Mouse (Mus musculus): ENCODE measurements around the gene Prkcg.
A peak's percentile ranks its signal among the peaks of the same experiment; 100 is the strongest.
"Not testable (repeated sequence)": the region's sequence is repeated elsewhere in the genome, so short reads cannot be mapped to it uniquely, and the experiment has no call there.

Prkcg gene

DNA sequence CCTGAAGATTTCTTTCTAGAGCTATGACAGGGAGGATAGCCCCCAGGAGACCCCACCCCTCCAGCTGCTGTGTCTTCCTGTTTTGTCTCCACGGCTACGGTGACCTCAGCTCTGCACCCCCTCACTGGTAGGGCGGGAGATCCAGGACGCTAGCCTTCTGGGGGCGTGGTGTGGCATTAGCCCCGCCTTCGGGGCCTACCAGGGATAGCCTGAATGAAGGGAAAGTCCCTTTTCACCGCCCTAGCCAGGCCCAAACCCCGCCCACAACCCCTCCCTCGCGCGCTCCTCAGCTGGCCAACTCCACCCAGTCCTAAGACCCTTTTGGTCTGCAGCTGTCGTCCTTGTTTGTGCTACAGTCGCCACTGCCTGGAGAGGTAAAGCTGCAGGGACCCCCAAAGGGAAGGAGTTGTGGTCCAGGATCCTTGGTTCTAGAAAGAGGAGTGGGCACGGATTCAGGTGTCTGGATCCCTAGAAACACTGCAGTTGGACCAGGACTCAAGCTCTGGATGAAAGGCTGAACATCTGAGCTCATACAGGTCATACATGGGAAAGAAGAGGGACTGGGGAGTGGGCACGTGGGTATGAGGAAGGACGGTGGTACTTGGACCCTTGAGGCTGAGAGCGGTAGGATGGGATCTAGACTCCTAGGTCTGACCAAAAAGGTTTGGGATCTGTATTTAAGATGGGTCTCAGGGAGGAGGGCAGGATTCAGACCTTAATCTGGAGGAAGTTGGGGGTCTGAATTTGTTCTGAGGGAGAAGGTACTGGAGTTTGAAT is 1.5 kb downstream of the Prkcg start:
- peak; percentile 83 for DNase-seq (ENCODE audit: low spot score)

GRCm38 (mm10) chr7:3291197-3291596 is 2.2 kb downstream of the Prkcg start:
- DNase-seq (ENCODE audit: low spot score) = no peak

DNA sequence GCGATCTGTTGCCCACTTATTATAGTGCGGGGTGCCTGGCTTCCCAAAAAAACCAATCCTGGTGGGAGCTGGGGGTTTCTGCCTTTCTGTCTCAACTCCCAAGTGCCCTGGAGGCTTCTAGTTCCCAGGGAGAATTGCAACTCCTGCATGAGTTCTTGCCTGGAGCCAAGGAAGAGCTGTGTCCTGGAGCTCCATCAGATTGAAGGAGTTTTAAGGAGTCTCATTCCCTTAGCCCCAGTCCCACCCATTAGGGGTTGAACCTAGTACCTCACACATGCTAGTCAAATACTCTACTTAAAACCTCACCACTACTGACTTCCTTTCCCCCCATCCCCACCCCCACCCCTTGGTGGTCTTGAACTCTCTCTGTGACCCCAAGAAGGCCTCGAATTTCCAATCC is 2.8 kb downstream of the Prkcg start:
- no peak for DNase-seq (ENCODE audit: low spot score)

DNA sequence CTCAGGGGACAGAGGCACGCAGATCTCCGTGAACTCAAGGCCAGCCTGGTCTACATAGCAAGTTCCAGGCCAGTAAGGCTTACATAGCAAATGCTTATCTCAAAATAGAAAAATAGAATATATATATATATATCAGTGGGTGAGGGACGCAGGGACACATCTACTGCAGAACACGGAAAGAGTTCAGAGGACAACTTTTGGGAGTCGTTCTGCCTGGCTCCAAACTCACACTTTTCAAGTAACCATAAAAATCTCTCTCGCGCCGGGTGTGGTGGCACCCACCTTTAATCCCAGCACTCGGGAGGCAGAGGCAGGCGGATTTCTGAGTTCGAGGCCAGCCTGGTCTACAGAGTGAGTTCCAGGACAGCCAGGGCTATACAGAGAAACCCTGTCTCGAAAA is 3.3 kb downstream of the Prkcg start:
- not testable (repeated sequence) for DNase-seq (ENCODE audit: low spot score)

- DNase-seq (ENCODE audit: low spot score) = no peak
These were observed 3.8 kb downstream of the Prkcg start for GRCm38 (mm10) chr7:3292791-3293190.

DNA sequence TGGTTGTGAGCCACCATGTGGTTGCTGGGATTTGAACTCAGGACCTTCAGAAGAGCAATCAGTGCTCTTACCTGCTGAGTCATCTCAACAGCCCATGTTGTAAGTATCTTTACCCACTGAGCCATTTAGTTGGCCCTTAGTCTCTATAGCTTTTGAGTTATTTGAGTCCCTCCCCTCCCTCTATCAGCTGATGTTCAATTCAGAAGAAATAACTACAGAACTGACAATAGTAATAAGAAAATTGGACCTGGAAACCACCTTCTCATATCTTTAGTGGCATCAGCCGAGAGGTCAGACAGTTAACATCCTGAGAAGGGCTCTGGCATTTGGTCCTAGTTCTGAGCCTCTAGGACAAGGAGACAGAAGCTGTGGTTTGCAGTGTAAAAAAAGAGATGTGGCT is 5.8 kb downstream of the Prkcg start:
- DNase-seq (ENCODE audit: low spot score) = no peak

DNA sequence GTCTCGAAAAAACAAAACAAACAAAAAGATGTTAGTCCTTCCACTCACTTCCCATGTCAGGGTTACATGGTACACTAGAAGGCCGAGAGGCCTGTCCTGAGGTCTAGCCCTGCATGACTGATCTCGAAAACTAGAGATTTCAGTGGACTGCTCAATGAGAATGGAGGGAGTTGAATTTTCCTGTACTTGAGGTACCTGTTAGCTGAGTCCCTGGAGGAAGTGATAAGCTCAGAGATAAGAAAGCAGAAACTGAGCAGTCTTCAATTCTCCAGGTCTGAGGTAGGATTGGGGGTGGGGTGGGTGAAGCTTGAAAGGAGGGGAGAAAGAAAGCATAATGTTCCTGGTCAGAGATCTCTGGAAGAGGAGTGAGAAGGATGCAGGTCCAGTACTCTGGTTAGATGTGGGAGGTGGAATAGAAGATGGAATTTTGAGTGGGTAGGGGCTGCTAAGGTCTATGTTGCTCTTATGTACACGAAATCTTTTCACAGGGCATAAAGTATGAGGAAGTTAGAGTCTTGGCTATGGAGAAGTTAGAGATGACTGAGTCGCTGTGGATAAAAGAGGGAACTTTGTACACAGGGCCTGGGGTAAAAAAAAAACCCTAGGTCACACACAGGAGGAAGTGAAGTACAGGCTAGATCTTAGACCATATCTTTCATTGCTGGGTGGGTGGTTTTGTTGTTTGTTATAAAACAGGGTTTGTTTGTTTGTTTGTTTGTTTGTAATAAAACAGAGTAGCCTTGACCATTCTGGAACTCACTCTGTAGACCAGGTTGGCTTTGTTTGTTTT is 6.5 kb downstream of the Prkcg start:
- no peak for DNase-seq (ENCODE audit: low spot score)

- no peak for DNase-seq (ENCODE audit: low spot score)
These were observed 7.7 kb downstream of the Prkcg start for GRCm38 (mm10) chr7:3296711-3297110.

DNA sequence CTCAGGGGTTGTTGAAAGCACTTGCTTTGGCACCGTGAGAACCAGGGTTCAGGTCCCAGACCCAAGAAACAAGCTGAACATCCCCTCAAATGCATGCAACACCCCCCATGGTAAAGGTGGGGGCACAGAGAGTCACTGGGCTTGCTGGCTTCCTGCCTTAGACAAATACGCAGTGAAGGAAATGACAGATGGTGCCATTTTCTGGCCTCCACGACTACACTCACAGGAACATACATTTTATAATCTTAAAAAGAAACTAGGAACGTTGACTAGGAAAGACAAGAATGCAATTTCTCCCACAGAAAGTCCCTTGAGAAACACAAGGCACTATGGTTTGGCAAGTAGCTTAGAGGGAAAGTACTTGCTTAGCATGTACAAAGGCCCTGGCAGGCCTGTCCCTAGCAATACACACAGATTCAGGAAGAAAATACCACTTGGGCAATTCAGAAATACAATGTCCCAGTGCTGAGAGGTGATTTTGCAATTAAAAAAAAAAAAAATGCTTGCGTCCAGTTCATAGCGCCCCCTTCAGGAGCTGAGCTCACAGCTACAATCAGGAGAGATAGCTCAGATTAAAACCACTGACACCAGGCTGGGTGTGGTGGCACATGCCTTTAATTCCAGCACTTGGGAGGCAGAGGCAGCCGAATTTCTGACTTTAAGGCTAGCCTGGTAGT is 11.1 kb downstream of the Prkcg start:
- no peak for DNase-seq (ENCODE audit: low spot score)

- no peak for DNase-seq (ENCODE audit: low spot score)
These were observed 12.1 kb downstream of the Prkcg start for GRCm38 (mm10) chr7:3300891-3301627.

- no peak for DNase-seq (ENCODE audit: low spot score)
These were observed 12.9 kb downstream of the Prkcg start for GRCm38 (mm10) chr7:3301628-3302555.

DNA sequence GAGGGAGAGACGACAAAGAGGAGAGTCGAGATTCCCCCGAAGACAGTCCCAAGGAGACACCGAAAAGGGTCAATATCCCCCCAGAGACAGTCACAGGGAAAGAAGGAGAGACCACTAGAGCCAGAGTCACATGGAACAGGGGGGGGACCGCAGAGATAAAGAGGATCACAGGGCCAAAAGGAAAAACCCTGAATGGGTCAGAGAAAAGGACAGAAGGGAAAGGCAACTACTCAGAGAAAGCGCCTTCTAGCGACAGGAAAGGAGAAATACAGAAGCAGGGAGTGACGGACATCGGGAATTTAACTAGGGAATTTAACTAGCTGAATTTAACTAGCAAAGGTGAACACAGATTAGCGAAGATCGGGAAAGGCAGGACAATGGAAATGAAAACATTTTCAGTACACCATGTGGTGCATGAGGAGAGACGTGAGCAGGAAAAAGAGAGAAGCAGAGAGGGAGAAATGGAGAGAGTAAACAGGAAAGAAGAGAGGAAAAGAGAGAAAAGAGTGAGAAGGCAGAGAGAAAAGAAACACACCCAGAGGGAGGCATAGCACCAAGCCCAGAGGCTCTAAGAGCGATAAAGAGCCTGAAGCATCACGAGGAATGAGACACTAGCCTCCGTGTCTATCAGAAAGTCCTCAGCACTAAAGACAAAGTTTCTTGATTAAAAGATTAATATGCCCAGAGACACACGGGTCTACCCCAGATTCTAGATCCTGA is 13.7 kb downstream of the Prkcg start:
- DNase-seq (ENCODE audit: low spot score) = no peak

DNA sequence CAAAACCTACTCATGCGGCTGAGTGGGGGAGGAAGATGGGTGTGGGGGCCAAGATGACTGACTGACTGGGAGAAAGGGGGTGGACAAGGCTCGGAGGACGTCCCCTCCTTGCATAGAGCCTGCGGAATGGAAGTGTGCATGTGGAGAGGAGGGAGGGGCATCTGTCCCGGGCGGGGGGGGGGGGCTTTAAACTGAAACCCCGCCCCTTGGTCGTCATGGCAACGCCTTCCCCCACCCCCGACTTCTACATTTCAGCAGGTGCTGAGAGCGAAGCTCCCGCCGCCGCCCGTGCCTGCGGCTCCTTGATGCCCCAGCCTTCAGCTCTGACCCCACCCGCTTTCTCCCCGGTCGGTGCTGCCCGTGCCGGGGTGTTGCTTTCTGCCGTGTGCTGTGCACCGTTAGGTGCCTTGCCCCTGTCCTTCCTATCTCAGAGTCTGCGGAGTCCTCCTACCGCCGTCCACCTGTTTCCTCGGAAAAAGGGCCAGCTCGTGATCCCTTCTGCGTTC is 14.3 kb downstream of the Prkcg start:
- no peak for DNase-seq (ENCODE audit: low spot score)

- DNase-seq (ENCODE audit: low spot score) = no peak
These were observed 14.8 kb downstream of the Prkcg start for GRCm38 (mm10) chr7:3303789-3304188.

DNA sequence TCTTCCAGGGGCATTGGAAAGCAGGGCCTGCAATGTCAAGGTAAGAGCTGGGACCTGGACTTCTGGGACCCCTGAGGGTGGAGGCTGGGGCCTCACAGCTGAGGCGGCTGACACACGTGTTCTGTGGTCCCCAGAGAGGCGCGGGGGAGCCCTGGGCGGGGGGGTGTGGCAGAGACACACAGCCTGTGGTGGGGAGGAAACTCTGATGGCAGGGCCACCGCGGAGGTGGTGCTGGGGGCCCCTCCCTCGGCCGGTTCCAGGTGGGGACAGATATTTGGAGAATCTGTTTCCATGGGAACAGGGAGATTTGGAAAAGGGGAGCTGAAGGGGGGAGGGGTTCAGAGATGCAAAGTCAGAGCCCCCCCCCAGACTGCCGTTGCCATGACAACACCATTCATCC is 15.3 kb downstream of the Prkcg start:
- DNase-seq (ENCODE audit: low spot score) = no peak

DNA sequence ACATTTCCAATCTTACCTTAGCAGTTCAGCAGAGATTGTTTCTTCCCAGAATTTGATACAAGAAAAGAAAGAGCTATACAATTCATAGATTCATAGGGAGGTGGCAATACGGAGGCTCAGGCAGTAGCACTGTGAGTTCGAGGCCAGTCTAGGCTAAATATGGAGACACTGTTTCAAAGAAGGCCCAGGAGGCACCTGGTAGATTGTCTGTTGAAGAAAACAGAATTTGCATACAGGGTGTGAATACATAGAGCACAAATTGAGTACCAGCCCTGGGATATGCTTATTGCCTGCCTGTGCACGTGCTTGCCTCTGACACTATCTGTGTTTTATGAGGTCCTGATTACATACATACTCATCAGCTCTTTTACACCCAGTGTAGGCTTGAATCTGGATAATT is 17.4 kb downstream of the Prkcg start:
- DNase-seq (ENCODE audit: low spot score) = no peak

- no peak for DNase-seq (ENCODE audit: low spot score)
These were observed 19.7 kb downstream of the Prkcg start for GRCm38 (mm10) chr7:3308646-3309045.

DNA sequence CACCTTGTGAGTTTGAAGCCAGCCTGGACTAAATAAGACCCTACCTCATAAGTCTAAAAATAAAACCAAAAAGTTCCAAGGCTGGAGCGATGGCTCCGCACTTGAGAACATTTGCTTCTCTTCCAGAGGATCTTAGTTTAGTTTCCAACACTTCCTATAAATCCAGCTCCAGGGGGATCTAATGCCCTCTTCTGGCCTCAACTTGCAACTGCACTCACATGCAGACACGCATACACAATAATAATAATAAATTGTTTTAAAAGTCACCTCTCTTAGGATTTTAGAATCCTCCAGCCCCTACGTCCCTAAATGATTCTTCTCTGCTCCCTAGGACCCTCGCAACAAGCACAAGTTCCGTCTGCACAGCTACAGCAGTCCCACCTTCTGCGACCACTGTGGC is 21.3 kb downstream of the Prkcg start:
- DNase-seq (ENCODE audit: low spot score) = no peak

- no peak for DNase-seq (ENCODE audit: low spot score)
These were observed 24.6 kb downstream of the Prkcg start for GRCm38 (mm10) chr7:3313571-3313970.

DNA sequence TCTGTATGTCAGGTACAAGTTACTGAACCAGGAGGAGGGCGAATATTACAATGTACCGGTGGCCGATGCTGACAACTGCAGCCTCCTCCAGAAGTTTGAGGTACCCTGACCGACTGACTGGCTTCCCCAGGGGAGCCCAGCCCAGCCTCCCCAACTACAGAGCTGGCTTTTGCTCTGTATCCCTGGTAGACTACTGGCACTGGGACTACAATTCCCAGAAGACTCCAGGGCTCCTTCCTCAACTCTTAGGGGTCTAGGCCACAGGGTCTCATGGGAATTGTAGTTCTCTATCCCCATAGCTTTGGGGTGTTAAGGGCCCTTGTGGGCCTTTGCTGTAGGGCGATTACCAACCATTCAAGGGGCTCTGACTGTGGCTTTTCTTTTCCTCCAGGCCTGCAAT is 25.1 kb downstream of the Prkcg start:
- no peak for DNase-seq (ENCODE audit: low spot score)
